Mouse (Mus musculus): ENCODE data around the gene Cc2d2a. TPM values are rescaled to one million over a fixed set of nuclear protein-coding genes. Genes with fewer than 3 reads are reported as not detected.

Cc2d2a gene
- total RNA-seq, 2 experiments from 2014 or later = 12.7 to 15.2 TPM

Other genes starting within 250 kb of the Cc2d2a start
- under 1 TPM; 0.82 to 0.83 TPM for gene C1qtnf7, start 146.8 kb upstream of the Cc2d2a start, total RNA-seq (2021)
- under 1 TPM in 1 of 2 experiments, not detected in 1; 0.16 TPM for gene Bst1, start 156.5 kb downstream of the Cc2d2a start, total RNA-seq (2021)
- gene Fbxl5, start 159.3 kb downstream of the Cc2d2a start, total RNA-seq (2021) = 10 to 100 TPM; 77.7 to 88.1 TPM
- 10 to 100 TPM; 10.5 to 11.3 TPM for gene Cd38, start 206.2 kb downstream of the Cc2d2a start, total RNA-seq (2021)

Data from layer of hippocampus, postnatal 10 days (tissue).